Mouse (Mus musculus) neural tube, embryonic 14.5 days (tissue): ENCODE data around the gene Cp. TPM values are rescaled to one million over a fixed set of nuclear protein-coding genes. Genes with fewer than 3 reads are reported as not detected.
"Not testable (repeated sequence)": the region's sequence is repeated elsewhere in the genome, so short reads cannot be mapped to it uniquely, and the experiment has no call there.

ENCODE experiments used
- ATAC-seq: fragments of 200-750 bp; cut with Nextera tagmentation; 2 replicates; pipeline ENCODE4 v1.8.0; 2017; ENCODE audit warnings: low read depth, mild to moderate bottlenecking, moderate TSS enrichment, moderate library complexity
- H3K27ac ChIP-seq: fragments of 300-500 bp; sonication (generic); 2 replicates; pipeline ENCODE4 v1.5.1; 2014; ENCODE audit warnings: low read depth, mild to moderate bottlenecking, control low read depth, low read length, moderate library complexity, mixed read lengths
- H3K27me3 ChIP-seq: fragments of 300-500 bp; sonication (generic); 2 replicates; pipeline ENCODE4 v1.6.1; 2014; ENCODE audit warnings: low read length; ENCODE audit not compliant: control insufficient read depth, insufficient read depth
- H3K36me3 ChIP-seq: fragments of 300-500 bp; sonication (generic); 2 replicates; pipeline ENCODE4 v1.6.1; 2014; ENCODE audit warnings: low read length, mixed read lengths; ENCODE audit not compliant: control insufficient read depth, insufficient read depth
- H3K4me1 ChIP-seq: fragments of 300-500 bp; sonication (generic); 2 replicates; pipeline ENCODE4 v1.6.1; 2014; ENCODE audit warnings: low read length; ENCODE audit not compliant: control insufficient read depth, insufficient read depth
- H3K4me2 ChIP-seq: fragments of 300-500 bp; sonication (generic); 2 replicates; pipeline ENCODE4 v1.6.1; 2014; ENCODE audit warnings: mild to moderate bottlenecking, low read depth, low read length, control low read depth
- H3K4me3 ChIP-seq: fragments of 300-500 bp; sonication (generic); 2 replicates; pipeline ENCODE4 v1.5.1; 2014; ENCODE audit warnings: low read depth, low read length, control low read depth, mixed read lengths
- H3K9ac ChIP-seq: fragments of 300-500 bp; sonication (generic); replicated peaks from 2 replicates; pipeline ENCODE4 v1.6.1; 2014; ENCODE audit warnings: low read depth, mild to moderate bottlenecking, control low read depth, low read length, mixed read lengths
- H3K9me3 ChIP-seq: fragments of 300-500 bp; sonication (generic); 2 replicates; pipeline ENCODE4 v1.6.1; 2016; ENCODE audit warnings: low read length; ENCODE audit not compliant: control insufficient read depth
- WGBS: fragments of 180-500 bp; shearing (Covaris S2); extraction: QIAGEN DNeasy Blood & Tissue Kit; methylation state at CpG from one replicate; pipeline ENCODE4 v1.1.7; 2014; 5-methylcytosine and 5-hydroxymethylcytosine counted together
- polyA plus RNA-seq: library from polyadenylated mRNA; unstranded; fragments of >200 nt; fragmentation: Nextera tagmentation; extraction: Ambion mirVana; gene quantifications from 2 replicates; pipeline ENCODE4 v1.2.1, GENCODE M21; 2014

The Cp gene
- 4.5 and 14.4 TPM in 2 replicates for polyA plus RNA-seq

DNA sequence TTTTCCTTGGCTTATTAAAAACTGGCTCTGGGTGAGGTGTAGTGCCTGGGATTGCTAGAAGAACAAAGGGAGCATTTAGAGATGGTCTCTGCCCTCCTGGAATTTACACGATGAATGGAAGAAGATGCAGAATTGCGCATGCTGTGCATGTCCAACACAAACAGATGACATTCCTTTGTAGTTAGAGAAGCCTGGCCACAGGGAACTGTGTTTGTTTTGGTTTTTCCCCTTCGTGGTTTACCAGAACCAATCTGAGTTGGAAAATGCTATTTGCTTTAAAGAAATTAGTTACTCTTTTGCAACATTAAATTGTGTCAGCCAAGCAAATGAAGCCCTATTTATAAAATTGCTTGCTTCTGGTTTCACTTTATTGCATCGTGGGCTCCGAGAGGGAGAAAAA lies at the start of gene Cp:
Cp (plus strand) TSS at position 170 of the 400 bp plus-strand sequence.
- Histone ChIP-seq H3K9ac (no peak within 1 kb of the TSS), H3K4me1 (no peaks in the 10 kb centered on the region), H3K9me3 (no peaks in the 10 kb centered on the region), H3K27ac (no peak within 1 kb of the TSS), H3K27me3 (no peaks in the 10 kb centered on the region), H3K4me2 (0 out of 2 replicates have a peak within 1 kb of the TSS, but pooled peaks have one; percentile 19), H3K4me3 (no peak within 1 kb of the TSS), H3K36me3 (no peaks in the 10 kb centered on the region)
- 22% methylated on average over 5 of the region's 5 CpGs for WGBS
- ATAC-seq, result no peak

DNA sequence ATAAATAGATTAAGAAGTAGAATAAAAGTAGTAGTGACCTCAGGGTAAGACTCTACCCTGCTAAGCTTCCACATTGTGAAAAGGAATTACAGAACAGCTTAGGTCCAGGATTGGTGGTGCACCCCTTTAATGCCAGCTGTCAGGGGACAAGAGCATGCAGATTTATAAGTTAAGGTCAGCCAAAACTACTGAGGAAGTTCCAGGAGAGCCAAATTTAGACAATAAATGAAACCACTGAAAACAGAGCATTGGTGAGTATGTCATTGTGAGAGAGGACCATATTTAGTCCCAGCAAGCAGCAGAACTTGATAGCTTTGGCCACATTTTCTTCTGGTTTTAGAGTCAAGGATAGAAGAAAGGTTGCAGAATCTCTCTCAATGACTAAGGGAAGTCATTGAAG lies 8.3 kb upstream of the Cp start:
- no peaks in the 10 kb centered on the region for H3K4me1 ChIP-seq
- no peak overlapping the region for H3K9ac ChIP-seq
- no peaks in the 10 kb centered on the region for H3K36me3 ChIP-seq
- no peak overlapping the region for H3K4me3 ChIP-seq
- H3K27me3 ChIP-seq, result no peaks in the 10 kb centered on the region
- no peak overlapping the region for H3K4me2 ChIP-seq
- H3K9me3 ChIP-seq, result no peaks in the 10 kb centered on the region
- no peak overlapping the region for H3K27ac ChIP-seq
- ATAC-seq, result no peak

DNA sequence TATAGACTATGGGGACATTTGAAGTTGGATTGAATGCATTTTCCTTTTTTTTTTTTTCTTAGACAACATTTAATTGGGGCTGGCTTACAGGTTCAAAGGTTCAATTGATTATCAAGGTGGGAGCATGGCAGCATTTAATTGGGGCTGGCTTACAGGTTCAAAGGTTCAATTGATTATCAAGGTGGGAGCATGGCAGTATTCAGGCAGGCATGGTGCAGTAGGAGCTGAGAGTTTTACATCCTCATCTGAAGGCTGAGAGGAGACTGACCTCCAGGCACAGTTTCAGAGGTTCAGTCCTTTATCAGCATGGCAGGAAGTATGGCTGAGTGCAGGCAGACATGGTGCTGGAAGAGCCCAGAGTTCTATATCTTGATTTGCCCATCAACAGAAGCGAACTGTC lies 7.5 kb upstream of the Cp start:
- not testable (repeated sequence) for H3K9ac ChIP-seq, H3K4me3 ChIP-seq, H3K9me3 ChIP-seq, H3K27me3 ChIP-seq, ATAC-seq, H3K4me1 ChIP-seq, H3K27ac ChIP-seq, H3K4me2 ChIP-seq, H3K36me3 ChIP-seq
- WGBS, result 96% methylated on average over 1 of the region's 1 CpGs

DNA sequence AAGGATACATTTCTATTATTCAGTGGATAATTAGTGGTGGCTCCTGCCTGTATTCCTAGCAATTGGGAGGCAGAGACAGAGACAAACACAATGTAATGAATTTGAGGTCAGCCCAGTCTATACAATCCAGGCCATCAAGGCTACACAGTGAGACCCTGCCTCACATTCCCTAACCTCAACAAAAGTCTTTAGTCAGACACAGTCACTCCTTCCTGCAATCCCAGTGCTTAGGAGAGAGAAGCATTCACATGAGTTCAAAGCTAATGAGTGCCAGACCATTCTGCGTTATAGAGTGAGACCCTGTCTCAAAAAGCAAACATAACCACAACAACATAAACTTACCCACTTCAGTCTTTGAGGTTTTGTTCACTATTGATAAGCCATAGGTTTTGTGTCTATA lies 3.4 kb upstream of the Cp start:
- WGBS, result 17% methylated on average over 1 of the region's 1 CpGs
- Histone ChIP-seq H3K4me2 (no peak overlapping the region), H3K27ac (no peak overlapping the region), H3K27me3 (no peaks in the 10 kb centered on the region), H3K4me3 (no peak overlapping the region), H3K9me3 (no peaks in the 10 kb centered on the region), H3K4me1 (no peaks in the 10 kb centered on the region), H3K36me3 (no peaks in the 10 kb centered on the region), H3K9ac (no peak overlapping the region)
- no peak for ATAC-seq

DNA sequence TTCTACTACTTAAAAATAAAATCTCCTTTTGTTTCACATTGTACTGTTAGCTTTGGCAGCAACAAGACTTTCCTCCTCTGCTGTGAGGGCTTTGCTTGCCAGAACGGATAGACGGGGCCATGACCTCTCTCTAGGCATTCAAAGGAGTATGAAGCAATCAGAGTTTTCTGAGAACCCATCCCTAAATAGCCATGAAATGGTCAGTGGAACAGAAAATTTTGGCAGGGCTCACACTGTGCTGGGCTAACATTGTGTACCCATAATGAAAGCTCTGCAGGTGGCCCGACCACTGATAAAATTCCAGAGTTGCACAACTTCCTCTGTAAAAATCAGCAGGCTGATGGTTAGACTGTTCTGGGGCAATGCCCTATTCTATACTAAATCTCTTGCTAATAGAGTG lies 3.0 kb upstream of the Cp start:
- H3K9me3 ChIP-seq, result no peaks in the 10 kb centered on the region
- no peaks in the 10 kb centered on the region for H3K27me3 ChIP-seq
- 7% methylated on average over 3 of the region's 3 CpGs for WGBS
- no peak overlapping the region for H3K4me3 ChIP-seq
- no peaks in the 10 kb centered on the region for H3K4me1 ChIP-seq
- H3K4me2 ChIP-seq, result no peak overlapping the region
- ATAC-seq, result peak; percentile 69; the same call in 1 of the 2 replicates
- H3K36me3 ChIP-seq, result no peaks in the 10 kb centered on the region
- H3K9ac ChIP-seq, result no peak overlapping the region
- H3K27ac ChIP-seq, result no peak overlapping the region

DNA sequence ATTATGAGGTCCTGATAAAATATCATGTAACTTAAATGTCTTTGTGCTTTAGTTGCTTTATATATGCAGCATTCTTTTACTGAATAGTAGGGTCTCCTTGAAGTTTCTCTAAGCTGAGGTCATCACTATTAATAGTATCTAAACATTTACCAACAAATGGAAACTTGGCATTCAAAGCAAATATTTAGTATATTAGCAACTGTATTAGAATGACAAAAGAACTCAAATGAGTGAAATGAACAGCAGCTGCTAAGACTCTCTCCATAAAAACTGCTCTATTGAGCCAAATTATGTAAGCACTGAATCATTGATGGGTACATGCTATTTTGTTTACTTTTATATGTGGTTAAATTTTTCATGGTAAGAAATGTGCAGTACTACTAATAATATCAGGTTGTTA lies 1.2 kb downstream of the Cp start:
- Histone ChIP-seq H3K27me3 (no peaks in the 10 kb centered on the region), H3K36me3 (no peaks in the 10 kb centered on the region), H3K9ac (no peak overlapping the region), H3K4me1 (no peaks in the 10 kb centered on the region), H3K4me2 (no peak overlapping the region), H3K4me3 (no peak overlapping the region), H3K9me3 (no peaks in the 10 kb centered on the region), H3K27ac (no peak overlapping the region)
- ATAC-seq, result no peak

DNA sequence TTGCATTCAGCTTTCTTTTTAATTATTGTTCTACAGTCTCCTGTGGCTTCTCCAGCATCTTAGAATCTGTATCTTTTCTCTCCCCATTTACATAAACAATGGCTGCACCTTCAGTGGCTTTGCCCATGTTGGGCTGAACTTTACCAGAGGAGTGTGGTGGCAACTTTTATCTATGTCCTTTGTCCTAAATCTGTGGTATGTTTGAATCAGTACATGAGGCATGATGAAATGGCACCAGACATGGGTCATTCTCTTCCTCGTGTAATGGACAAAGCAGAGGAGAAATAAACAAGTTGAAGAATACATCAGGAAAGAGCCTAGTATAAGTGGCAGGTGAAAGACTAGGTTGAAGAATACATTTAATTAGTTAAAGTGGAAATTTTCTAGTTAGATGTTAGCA lies 2.1 kb downstream of the Cp start:
- 76% methylated on average over 1 of the region's 1 CpGs for WGBS
- Histone ChIP-seq H3K4me3 (no peak overlapping the region), H3K4me2 (no peak overlapping the region), H3K27me3 (no peaks in the 10 kb centered on the region), H3K9ac (no peak overlapping the region), H3K4me1 (no peaks in the 10 kb centered on the region), H3K9me3 (no peaks in the 10 kb centered on the region), H3K36me3 (no peaks in the 10 kb centered on the region), H3K27ac (no peak overlapping the region)
- no peak for ATAC-seq

DNA sequence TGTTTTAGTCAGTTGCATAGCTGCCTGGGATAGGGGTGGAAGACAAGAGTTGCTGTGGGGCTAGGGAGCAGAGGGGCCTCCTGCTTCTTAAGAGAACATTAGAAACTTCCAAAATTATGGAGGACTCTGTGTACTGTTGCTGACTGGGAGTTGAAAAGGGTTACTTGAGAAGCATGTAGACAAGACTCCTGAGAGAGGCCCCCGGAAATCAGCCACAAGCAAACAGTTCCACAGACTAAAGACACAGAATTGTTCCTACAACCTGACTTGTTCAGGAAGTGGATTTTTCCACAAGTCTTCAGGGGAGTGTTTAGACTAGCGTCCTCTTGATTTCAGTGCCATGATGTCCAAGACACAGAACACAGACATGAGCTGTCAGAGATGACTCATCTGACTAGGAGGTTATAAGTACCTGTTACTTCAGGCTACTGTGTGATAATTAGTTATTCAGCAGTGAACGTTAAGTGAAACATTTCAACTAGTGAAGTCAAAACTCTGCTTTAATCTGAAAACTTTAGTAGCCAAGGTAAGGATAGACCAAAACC lies 3.8 kb downstream of the Cp start:
- Histone ChIP-seq H3K9me3 (no peaks in the 10 kb centered on the region), H3K4me1 (no peaks in the 10 kb centered on the region), H3K27me3 (no peaks in the 10 kb centered on the region), H3K4me3 (no peak overlapping the region), H3K36me3 (no peaks in the 10 kb centered on the region), H3K27ac (no peak overlapping the region), H3K9ac (no peak overlapping the region), H3K4me2 (no peak overlapping the region)
- no peak for ATAC-seq
- 86% methylated on average over 3 of the region's 3 CpGs for WGBS

DNA sequence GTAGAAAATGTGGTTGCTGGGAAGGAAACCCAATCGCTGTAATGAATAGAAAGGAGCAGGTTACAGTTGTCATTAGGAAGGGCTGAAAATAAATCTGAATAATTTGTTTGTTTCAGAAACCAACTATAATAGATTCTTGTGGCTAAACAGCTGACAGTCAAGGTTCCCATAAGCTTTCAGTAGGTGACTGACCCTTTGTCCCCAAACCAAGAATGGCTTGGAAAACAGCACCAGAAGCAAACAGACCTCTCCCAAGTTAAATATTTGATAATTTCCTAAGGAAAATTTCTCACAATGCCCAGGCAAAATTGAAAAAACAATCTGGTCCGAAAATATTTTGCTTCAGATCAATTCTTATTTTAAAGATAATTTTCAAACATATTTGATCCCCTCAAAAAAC lies 4.5 kb downstream of the Cp start:
- no peaks in the 10 kb centered on the region for H3K9me3 ChIP-seq
- H3K4me2 ChIP-seq, result no peak overlapping the region
- H3K4me3 ChIP-seq, result no peak overlapping the region
- no peaks in the 10 kb centered on the region for H3K4me1 ChIP-seq
- no peaks in the 10 kb centered on the region for H3K27me3 ChIP-seq
- H3K36me3 ChIP-seq, result no peaks in the 10 kb centered on the region
- 86% methylated on average over 2 of the region's 2 CpGs for WGBS
- H3K9ac ChIP-seq, result no peak overlapping the region
- H3K27ac ChIP-seq, result no peak overlapping the region
- no peak for ATAC-seq
